Mouse (Mus musculus) cortical plate, adult 2 months (tissue): ENCODE data around the gene Son.

Experiments
- CTCF ChIP-seq: fragments of 200-500 bp; IDR thresholded peaks from 2 replicates; pipeline ENCODE4 v1.5.1; 2011; ENCODE audit warnings: mild to moderate bottlenecking, control low read depth, low read length; ENCODE audit not compliant: insufficient read depth; ENCODE audit errors: extremely low read depth
- POLR2A ChIP-seq: fragments of 200-500 bp; IDR thresholded peaks from 2 replicates; pipeline ENCODE4 v1.6.1; 2011; ENCODE audit warnings: mild to moderate bottlenecking, low read length, control low read depth; ENCODE audit not compliant: insufficient read depth; ENCODE audit errors: extremely low read depth

DNA sequence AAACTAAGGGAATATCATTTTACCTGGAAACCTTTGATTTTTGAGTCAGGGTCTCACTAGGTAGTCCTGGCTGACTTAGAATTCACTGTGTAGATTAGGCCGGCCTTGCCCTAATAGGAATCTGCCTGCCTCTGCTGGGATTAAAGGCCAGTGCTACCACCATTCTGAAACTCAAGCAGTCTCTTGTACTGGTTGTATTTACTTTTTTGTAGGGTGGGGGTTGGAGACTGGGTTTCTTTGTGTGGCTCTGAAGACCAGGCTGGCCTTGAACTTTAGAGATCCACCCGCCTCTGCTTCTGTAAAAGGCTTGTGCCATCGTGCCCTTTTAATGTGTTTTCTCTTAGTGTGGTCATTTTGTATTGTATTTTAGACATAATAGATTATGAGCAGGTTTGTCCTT, 1.9 kb downstream of the Son start:
- TF ChIP-seq CTCF: no peak
- no peak for TF ChIP-seq POLR2A
